Mouse (Mus musculus) erythroblast, embryonic 14.5 days (primary cell): ENCODE measurements around the gene Nxnl1.

Experiments
- GATA1 ChIP-seq: IDR thresholded peaks from 2 replicates; pipeline ENCODE4 v1.6.1; 2012; ENCODE audit warnings: low read length, inconsistent platforms, mixed read lengths
- TAL1 ChIP-seq: IDR thresholded peaks from 3 replicates; pipeline ENCODE4 v1.6.1; 2012; ENCODE audit warnings: low read length, inconsistent platforms, mixed read lengths

GRCm38 (mm10) chr8:71595862-71596261, 29.5 kb upstream of the Nxnl1 start:
- no peak for TF ChIP-seq GATA1
- TF ChIP-seq TAL1 = no peak
